Mouse (Mus musculus) midbrain, postnatal 0 days (tissue): ENCODE measurements around the gene Plxna1. TPM values are rescaled to one million over a fixed set of nuclear protein-coding genes. Genes with fewer than 3 reads are reported as not detected.

Source experiments
- ATAC-seq: fragments of 200-750 bp; cut with Nextera tagmentation; 2 replicates; pipeline ENCODE4 v1.8.0; 2017; ENCODE audit warnings: moderate number of reproducible peaks, mild to moderate bottlenecking, moderate TSS enrichment, moderate library complexity; ENCODE audit not compliant: low FRiP score
- DNase-seq: peaks from one replicate; pipeline ENCODE4 v3.0.0-alpha.2; 2015; ENCODE audit warnings: low spot score
- H3K27ac ChIP-seq: fragments of 300-500 bp; sonication (generic); 2 replicates; pipeline ENCODE4 v1.5.1; 2014; ENCODE audit warnings: low read depth, mild to moderate bottlenecking, low read length, mixed read lengths
- H3K27me3 ChIP-seq: fragments of 300-500 bp; sonication (generic); 2 replicates; pipeline ENCODE4 v1.6.1; 2014; ENCODE audit warnings: low read length, control low read depth, mixed read lengths; ENCODE audit not compliant: insufficient read depth
- H3K36me3 ChIP-seq: fragments of 300-500 bp; sonication (generic); 2 replicates; pipeline ENCODE4 v1.6.1; 2014; ENCODE audit warnings: low read length, control low read depth, mixed read lengths; ENCODE audit not compliant: insufficient read depth
- H3K4me1 ChIP-seq: fragments of 300-500 bp; sonication (generic); 2 replicates; pipeline ENCODE4 v1.6.1; 2014; ENCODE audit warnings: mild to moderate bottlenecking, control low read depth, antibody characterized with exemption, low read length, mixed read lengths; ENCODE audit not compliant: insufficient read depth
- H3K4me2 ChIP-seq: fragments of 300-500 bp; sonication (generic); 2 replicates; pipeline ENCODE4 v1.6.1; 2014; ENCODE audit warnings: low read depth, mild to moderate bottlenecking, low read length, mixed read lengths; ENCODE audit not compliant: poor library complexity, severe bottlenecking
- H3K4me3 ChIP-seq: fragments of 300-500 bp; sonication (generic); 2 replicates; pipeline ENCODE4 v1.5.1; 2014; ENCODE audit warnings: low read depth, mild to moderate bottlenecking, low read length, moderate library complexity
- H3K9ac ChIP-seq: fragments of 300-500 bp; sonication (generic); replicated peaks from 2 replicates; pipeline ENCODE4 v1.6.1; 2014; ENCODE audit warnings: mild to moderate bottlenecking, low read length, moderate library complexity, mixed read lengths; ENCODE audit not compliant: poor library complexity, severe bottlenecking
- H3K9me3 ChIP-seq: fragments of 300-500 bp; sonication (generic); 2 replicates; pipeline ENCODE4 v1.6.1; 2016; ENCODE audit warnings: low read length, control low read depth
- CTCF ChIP-seq: IDR thresholded peaks from 2 replicates; pipeline ENCODE4 v1.5.1; 2016; ENCODE audit warnings: antibody characterized with exemption, mild to moderate bottlenecking
- WGBS: fragments of 180-500 bp; shearing (Covaris S2); extraction: QIAGEN DNeasy Blood & Tissue Kit; methylation state at CpG from one replicate; pipeline ENCODE4 v1.1.7; 2014; 5-methylcytosine and 5-hydroxymethylcytosine counted together
- polyA plus RNA-seq: library from polyadenylated mRNA; unstranded; fragments of >200 nt; fragmentation: Nextera tagmentation; extraction: Ambion mirVana; gene quantifications from 2 replicates; pipeline ENCODE4 v1.2.1, GENCODE M21; 2015
- total RNA-seq: library from RNA; depleted of rRNA; stranded (reverse); fragments of >200 nt; gene quantifications from 2 replicates; pipeline ENCODE4 v1.2.3, GENCODE M21; 2014; rRNA removed

Gene Plxna1
- total RNA-seq (220 and 234 TPM in 2 replicates), polyA plus RNA-seq (46.5 and 50.1 TPM in 2 replicates)

DNA sequence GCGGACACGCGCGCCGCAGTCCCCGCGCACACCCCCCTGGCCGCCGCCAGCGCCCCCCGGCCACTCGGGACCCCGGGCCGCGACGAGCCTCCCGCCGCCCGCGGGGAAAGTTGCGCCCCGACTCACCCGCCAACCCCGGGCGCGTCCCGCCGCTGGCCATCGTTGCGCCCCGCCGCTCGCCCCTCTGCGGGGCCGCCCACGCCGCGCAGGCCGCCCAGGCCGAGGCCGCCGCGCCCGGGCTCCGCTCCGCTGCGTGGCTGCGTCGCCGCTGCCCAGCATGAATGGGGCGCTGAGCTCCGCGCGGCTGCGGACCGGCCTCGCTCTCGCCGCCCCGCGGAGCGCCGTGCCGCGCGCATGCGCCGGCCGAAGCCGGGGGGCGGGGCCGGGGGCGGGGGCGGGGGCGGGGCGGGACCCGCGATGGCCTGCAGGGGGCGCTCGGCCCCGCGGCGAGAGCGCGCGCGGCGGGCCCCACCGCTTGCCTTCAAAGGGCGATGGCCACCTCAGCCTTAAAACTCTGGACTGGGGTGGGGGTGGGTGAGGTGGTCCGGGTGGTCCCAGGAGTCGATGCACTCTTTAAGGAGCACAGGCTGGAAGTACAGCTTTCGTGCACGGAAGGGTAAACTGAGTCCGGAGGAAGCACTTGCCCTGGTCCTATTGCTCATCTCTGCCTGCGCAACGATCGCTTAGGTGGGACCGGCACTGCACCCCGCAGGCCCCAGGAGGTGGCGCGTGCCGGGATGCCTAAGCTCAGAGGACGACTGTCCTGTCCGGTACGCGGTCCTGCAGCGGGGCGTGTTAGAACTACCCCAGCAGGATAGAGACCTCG lies at the start of gene Plxna1:
Plxna1 (minus strand) TSS at position 340 of the 826 bp plus-strand sequence.
- TF ChIP-seq CTCF, result peak; percentile 52
- H3K27ac ChIP-seq, result peak within 1 kb of the TSS; percentile 84
- H3K4me1 ChIP-seq, result peaks cover 22% of the 10 kb centered on the region
- H3K27me3 ChIP-seq, result no peaks in the 10 kb centered on the region
- H3K9me3 ChIP-seq, result no peaks in the 10 kb centered on the region
- ATAC-seq (peak; percentile 81), DNase-seq (peak; percentile 64)
- H3K4me2 ChIP-seq, result peak within 1 kb of the TSS; percentile 93
- no peaks in the 10 kb centered on the region for H3K36me3 ChIP-seq
- under 1% methylated on average over 47 of the region's 110 CpGs for WGBS
- peak within 1 kb of the TSS; percentile 92 for H3K9ac ChIP-seq
- peak within 1 kb of the TSS; percentile 88 for H3K4me3 ChIP-seq

DNA sequence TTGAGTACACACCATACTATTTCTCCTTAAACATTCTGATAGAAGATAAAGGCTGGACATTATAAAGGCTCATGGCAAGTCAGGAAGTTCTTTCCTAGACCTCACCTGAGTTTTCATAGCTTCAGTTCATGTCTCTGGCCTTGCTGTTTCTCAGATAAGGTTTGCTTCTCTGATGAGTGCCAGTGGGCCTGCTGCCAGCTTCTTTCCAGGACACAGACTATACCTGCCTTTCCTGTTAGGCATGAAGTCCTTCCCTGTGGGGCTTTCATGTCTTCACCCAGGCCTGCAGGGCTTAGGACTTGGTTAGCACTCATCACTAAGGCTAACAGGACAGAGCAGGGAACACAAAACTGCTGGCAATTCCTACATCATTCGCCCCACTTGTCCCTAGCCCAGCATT lies 46.6 kb upstream of the Plxna1 start:
- ATAC-seq, result no peak
- TF ChIP-seq CTCF, result no peak
- Histone ChIP-seq H3K27me3 (no peaks in the 10 kb centered on the region), H3K36me3 (no peaks in the 10 kb centered on the region), H3K4me3 (no peak overlapping the region), H3K9ac (no peak overlapping the region), H3K4me1 (peaks cover 5% of the 10 kb centered on the region; the same call in 1 of the 2 replicates), H3K27ac (no peak overlapping the region), H3K4me2 (no peak overlapping the region), H3K9me3 (no peaks in the 10 kb centered on the region)
- WGBS, result 96% methylated on average over 1 of the region's 1 CpGs
- DNase-seq, result no peak

- Histone ChIP-seq H3K36me3 (no peaks in the 10 kb centered on the region), H3K9ac (no peak overlapping the region), H3K27me3 (no peaks in the 10 kb centered on the region), H3K4me3 (no peak overlapping the region), H3K9me3 (no peaks in the 10 kb centered on the region), H3K4me2 (no peak overlapping the region), H3K27ac (no peak overlapping the region), H3K4me1 (peaks cover 5% of the 10 kb centered on the region; the same call in 1 of the 2 replicates)
- ATAC-seq (no peak), DNase-seq (no peak)
- TF ChIP-seq CTCF, result no peak
- WGBS, result 87% methylated on average over 5 of the region's 5 CpGs
Measured at GRCm38 (mm10) chr6:89408259-89408658, 45.8 kb upstream of the Plxna1 start.

GRCm38 (mm10) chr6:89407247-89407889 lies 44.9 kb upstream of the Plxna1 start:
- ATAC-seq, result no peak
- 45% methylated on average over 3 of the region's 3 CpGs for WGBS
- no peak overlapping the region for H3K27ac ChIP-seq
- no peak overlapping the region for H3K9ac ChIP-seq
- TF ChIP-seq CTCF, result no peak
- peaks cover 5% of the 10 kb centered on the region; the same call in 1 of the 2 replicates for H3K4me1 ChIP-seq
- no peak overlapping the region for H3K4me2 ChIP-seq
- no peak for DNase-seq
- no peak overlapping the region for H3K4me3 ChIP-seq
- no peaks in the 10 kb centered on the region for H3K9me3 ChIP-seq
- no peaks in the 10 kb centered on the region for H3K27me3 ChIP-seq
- H3K36me3 ChIP-seq, result no peaks in the 10 kb centered on the region

DNA sequence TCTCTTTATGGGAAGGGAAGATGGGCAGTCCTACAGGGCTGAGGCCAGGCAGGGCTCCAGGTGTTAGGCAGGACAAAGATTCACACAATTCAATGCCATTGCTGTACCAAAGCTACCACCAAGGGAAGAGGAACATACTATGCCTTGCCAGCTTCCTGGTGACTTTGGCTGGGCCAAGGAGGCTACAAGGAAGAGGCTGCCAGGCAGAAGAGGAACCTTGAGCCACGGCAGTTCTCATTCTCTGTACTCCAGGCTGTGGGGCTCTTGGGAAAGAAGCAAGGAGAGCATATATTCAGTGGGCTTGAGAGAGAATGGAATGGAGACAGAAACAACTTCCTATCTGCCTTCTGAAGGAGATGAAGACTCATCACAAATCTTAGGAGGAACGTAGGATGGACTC lies 42.5 kb upstream of the Plxna1 start:
- no peaks in the 10 kb centered on the region for H3K9me3 ChIP-seq
- H3K9ac ChIP-seq, result no peak overlapping the region
- H3K27ac ChIP-seq, result no peak overlapping the region
- no peak for TF ChIP-seq CTCF
- H3K36me3 ChIP-seq, result no peaks in the 10 kb centered on the region
- H3K4me1 ChIP-seq, result peaks cover 5% of the 10 kb centered on the region; the same call in 1 of the 2 replicates
- ATAC-seq, result no peak
- H3K4me2 ChIP-seq, result no peak overlapping the region
- whole genome bisulfite sequencing, result 94% methylated on average over 2 of the region's 2 CpGs
- no peaks in the 10 kb centered on the region for H3K27me3 ChIP-seq
- no peak for DNase-seq
- H3K4me3 ChIP-seq, result no peak overlapping the region
